Mouse (Mus musculus) midbrain, embryonic 13.5 days (tissue): ENCODE results near the gene Fyb2. TPM values are rescaled to one million over a fixed set of nuclear protein-coding genes. Genes with fewer than 3 reads are reported as not detected.

Experiments used
- ATAC-seq: fragments of 200-750 bp; cut with Nextera tagmentation; 2 replicates; pipeline ENCODE4 v1.8.0; 2017; ENCODE audit warnings: mild to moderate bottlenecking, moderate TSS enrichment, moderate library complexity
- H3K27ac ChIP-seq: fragments of 300-500 bp; sonication (generic); 2 replicates; pipeline ENCODE4 v1.5.1; 2015; ENCODE audit warnings: inconsistent platforms, mild to moderate bottlenecking, moderate library complexity
- H3K27me3 ChIP-seq: fragments of 300-500 bp; sonication (generic); 2 replicates; pipeline ENCODE4 v1.6.1; 2015; ENCODE audit warnings: mild to moderate bottlenecking, inconsistent platforms
- H3K36me3 ChIP-seq: fragments of 300-500 bp; sonication (generic); 2 replicates; pipeline ENCODE4 v1.6.1; 2015; ENCODE audit warnings: mild to moderate bottlenecking, inconsistent platforms
- H3K4me1 ChIP-seq: fragments of 300-500 bp; sonication (generic); replicated peaks from 2 replicates; pipeline ENCODE4 v1.6.1; 2015; ENCODE audit warnings: inconsistent platforms
- H3K4me2 ChIP-seq: fragments of 300-500 bp; sonication (generic); replicated peaks from 2 replicates; pipeline ENCODE4 v1.6.1; 2015; ENCODE audit warnings: moderate library complexity, mild to moderate bottlenecking, inconsistent platforms
- H3K4me3 ChIP-seq: fragments of 300-500 bp; sonication (generic); replicated peaks from 2 replicates; pipeline ENCODE4 v1.5.1; 2015; ENCODE audit warnings: mild to moderate bottlenecking, inconsistent platforms
- H3K9ac ChIP-seq: fragments of 300-500 bp; sonication (generic); replicated peaks from 2 replicates; pipeline ENCODE4 v1.6.1; 2015; ENCODE audit warnings: mild to moderate bottlenecking, inconsistent platforms
- H3K9me3 ChIP-seq: fragments of 300-500 bp; sonication (generic); 2 replicates; pipeline ENCODE4 v1.6.1; 2016; ENCODE audit warnings: mild to moderate bottlenecking, inconsistent platforms
- WGBS: fragments of 180-500 bp; shearing (Covaris S2); methylation state at CpG from one replicate; pipeline ENCODE4 v1.1.7; 2015; 5-methylcytosine and 5-hydroxymethylcytosine counted together
- polyA plus RNA-seq: library from polyadenylated mRNA; unstranded; fragments of >200 nt; fragmentation: Nextera tagmentation; extraction: Ambion mirVana; gene quantifications from 2 replicates; pipeline ENCODE4 v1.2.1, GENCODE M21; 2015

Fyb2 gene
- polyA plus RNA-seq, 1 experiment from 2014 or later: 0.16 TPM

DNA sequence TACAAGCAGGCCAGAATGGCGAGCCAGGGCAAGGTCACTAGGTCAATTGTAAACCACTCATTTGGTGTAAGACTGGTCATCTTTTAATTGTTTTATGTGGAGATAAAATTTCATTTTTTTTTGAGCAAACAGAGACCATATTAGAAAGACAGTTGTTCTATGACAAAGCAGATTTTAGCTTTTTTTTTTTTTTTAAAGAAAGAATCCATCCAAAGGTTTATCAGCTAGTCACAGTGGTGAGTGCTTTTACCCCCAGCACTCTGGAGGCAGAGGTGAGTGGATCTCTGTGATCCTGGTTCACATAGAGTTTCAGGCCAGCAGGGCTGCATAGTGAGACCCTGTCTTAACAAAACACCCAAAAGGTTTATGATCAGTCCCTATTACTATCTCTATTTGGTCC lies 31.2 kb downstream of the Fyb2 start:
- no peaks in the 10 kb centered on the region for H3K4me1 ChIP-seq
- no peaks in the 10 kb centered on the region for H3K36me3 ChIP-seq
- no peak overlapping the region for H3K4me2 ChIP-seq
- H3K9me3 ChIP-seq: no peaks in the 10 kb centered on the region
- WGBS: 84% methylated on average over 1 of the region's 1 CpGs
- ATAC-seq: no peak
- H3K9ac ChIP-seq: no peak overlapping the region
- H3K4me3 ChIP-seq: no peak overlapping the region
- H3K27me3 ChIP-seq: no peaks in the 10 kb centered on the region
- no peak overlapping the region for H3K27ac ChIP-seq

DNA sequence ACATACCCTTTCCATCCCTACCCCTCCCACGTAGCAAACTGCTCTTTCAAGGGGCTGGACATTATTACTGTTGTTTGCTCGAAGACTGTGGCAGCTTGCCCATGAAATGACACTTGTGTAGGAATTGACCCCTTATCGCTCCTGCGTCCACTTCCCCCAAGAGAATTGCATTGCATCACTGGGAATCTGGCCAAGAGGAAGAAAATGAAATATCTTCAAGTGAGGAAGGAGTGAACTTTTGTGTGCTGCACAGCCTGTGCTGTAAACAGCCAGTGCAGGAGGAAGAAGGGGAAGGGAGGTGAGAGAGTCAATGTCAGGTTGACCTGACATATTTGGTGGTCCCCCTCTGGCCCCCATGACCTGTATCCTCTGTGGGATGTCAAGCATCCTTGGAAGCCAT lies 35.6 kb downstream of the Fyb2 start:
- H3K27me3 ChIP-seq: no peaks in the 10 kb centered on the region
- no peak for ATAC-seq
- no peaks in the 10 kb centered on the region for H3K9me3 ChIP-seq
- no peak overlapping the region for H3K4me3 ChIP-seq
- no peaks in the 10 kb centered on the region for H3K36me3 ChIP-seq
- no peak overlapping the region for H3K27ac ChIP-seq
- H3K4me2 ChIP-seq: no peak overlapping the region
- no peaks in the 10 kb centered on the region for H3K4me1 ChIP-seq
- H3K9ac ChIP-seq: no peak overlapping the region
- 90% methylated on average over 4 of the region's 4 CpGs for WGBS

DNA sequence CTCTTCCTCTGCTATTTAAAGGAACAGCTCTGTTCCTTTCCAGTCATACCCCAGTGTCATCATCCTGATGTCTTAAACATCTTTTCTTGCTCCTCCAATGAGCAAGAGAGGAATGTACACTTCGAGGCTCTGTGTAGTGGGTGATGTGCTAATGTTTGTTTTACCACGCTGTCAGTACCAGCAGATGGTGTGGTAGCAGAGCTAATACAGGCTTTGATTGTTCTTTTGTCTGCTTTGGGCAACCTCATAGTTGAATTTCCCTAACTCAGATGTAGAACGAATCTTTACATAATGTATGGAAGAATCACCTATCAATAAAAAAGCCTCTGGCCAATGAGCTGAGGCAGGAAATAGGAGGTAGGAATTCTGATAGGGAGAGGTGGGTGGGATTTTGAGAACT lies 36.0 kb downstream of the Fyb2 start:
- Histone ChIP-seq H3K27me3 (no peaks in the 10 kb centered on the region), H3K4me1 (no peaks in the 10 kb centered on the region), H3K27ac (no peak overlapping the region), H3K36me3 (no peaks in the 10 kb centered on the region), H3K9ac (no peak overlapping the region), H3K9me3 (no peaks in the 10 kb centered on the region), H3K4me3 (no peak overlapping the region), H3K4me2 (no peak overlapping the region)
- WGBS: 62% methylated on average over 3 of the region's 3 CpGs
- ATAC-seq: no peak

DNA sequence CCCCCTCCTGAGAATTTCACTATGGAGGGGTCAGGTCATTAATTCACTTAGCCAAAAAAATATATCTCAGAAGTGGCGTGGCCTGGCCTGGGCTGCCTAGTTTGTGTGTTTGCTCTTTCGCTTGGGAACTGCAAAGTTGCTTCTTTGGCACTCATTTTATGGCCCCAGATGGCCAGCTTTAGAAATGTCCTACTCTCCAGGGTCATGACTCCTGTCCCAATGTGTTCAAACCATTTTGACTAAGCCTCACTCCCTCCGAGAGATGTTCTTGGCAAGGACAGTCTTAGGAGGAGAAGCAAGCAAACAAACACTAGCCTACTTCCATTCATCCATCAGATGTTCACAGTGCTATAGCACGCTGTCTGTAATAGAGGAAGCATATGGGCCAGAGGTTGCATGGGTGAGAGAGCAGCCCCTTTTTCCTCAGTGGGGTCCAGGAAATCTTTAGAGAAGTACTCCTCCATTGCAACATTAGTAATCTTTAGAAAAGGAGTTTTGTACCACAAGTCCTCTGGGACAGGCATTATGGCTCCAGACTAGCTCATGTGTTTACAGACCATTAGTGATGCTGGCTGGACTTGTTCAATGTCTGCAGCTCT lies 38.1 kb downstream of the Fyb2 start:
- no peak overlapping the region for H3K9ac ChIP-seq
- no peaks in the 10 kb centered on the region for H3K9me3 ChIP-seq
- H3K4me1 ChIP-seq: 0 out of 2 replicates have a peak, but pooled peaks cover 4% of the 10 kb centered on the region
- H3K27ac ChIP-seq: no peak overlapping the region
- H3K27me3 ChIP-seq: no peaks in the 10 kb centered on the region
- H3K4me2 ChIP-seq: no peak overlapping the region
- no peak for ATAC-seq
- H3K4me3 ChIP-seq: no peak overlapping the region
- WGBS: 86% methylated on average over 4 of the region's 4 CpGs
- H3K36me3 ChIP-seq: no peaks in the 10 kb centered on the region

DNA sequence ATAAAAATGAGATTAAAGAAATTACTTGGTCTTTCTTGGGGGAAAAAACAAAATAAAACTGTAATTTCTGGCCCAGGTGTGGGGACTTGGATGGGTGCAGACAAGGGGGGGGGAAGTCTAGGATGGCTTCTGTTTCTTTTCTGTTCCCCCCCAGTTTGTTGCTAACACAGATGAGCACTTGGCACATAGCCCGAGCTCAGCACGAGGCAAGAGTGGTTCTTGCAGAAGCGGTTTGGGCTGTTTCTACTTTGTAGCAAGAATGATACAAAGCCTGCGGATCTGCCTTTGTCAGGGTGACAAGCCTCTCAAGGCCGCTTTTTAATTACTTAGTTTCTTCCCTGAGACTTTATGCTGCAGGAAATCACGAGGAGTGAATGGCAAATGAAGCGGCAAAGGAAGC lies 43.4 kb downstream of the Fyb2 start:
- WGBS: 32% methylated on average over 7 of the region's 7 CpGs
- Histone ChIP-seq H3K27me3 (no peaks in the 10 kb centered on the region), H3K4me1 (peaks cover 12% of the 10 kb centered on the region; the same call in 1 of the 2 replicates), H3K4me3 (no peak overlapping the region), H3K9me3 (no peaks in the 10 kb centered on the region), H3K36me3 (no peaks in the 10 kb centered on the region), H3K4me2 (no peak overlapping the region), H3K9ac (no peak overlapping the region), H3K27ac (no peak overlapping the region)
- no peak for ATAC-seq

DNA sequence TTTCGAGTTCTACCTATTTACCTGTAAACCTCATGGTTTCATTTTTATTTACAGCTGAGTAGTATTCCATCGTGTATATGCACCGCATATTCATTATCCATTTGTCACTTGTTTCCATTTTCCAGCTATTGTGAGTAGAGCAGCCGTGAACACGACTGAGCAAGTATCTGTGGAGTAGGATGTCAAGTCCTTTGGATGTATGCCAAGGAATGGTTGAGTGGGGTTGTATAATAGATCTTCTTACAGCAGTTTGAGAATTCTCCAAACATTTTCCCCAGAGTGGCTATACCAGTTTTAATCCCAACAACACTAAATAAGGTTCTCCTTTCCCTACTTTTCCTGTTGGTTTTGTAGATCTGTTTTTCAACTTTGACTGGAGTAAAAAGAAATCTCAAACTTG lies 48.2 kb downstream of the Fyb2 start:
- no peak overlapping the region for H3K4me3 ChIP-seq
- H3K4me2 ChIP-seq: no peak overlapping the region
- no peak overlapping the region for H3K9ac ChIP-seq
- peaks cover 8% of the 10 kb centered on the region; the same call in 1 of the 2 replicates for H3K4me1 ChIP-seq
- no peaks in the 10 kb centered on the region for H3K9me3 ChIP-seq
- no peaks in the 10 kb centered on the region for H3K36me3 ChIP-seq
- no peak overlapping the region for H3K27ac ChIP-seq
- 81% methylated on average over 5 of the region's 5 CpGs for WGBS
- H3K27me3 ChIP-seq: no peaks in the 10 kb centered on the region
- ATAC-seq: no peak

DNA sequence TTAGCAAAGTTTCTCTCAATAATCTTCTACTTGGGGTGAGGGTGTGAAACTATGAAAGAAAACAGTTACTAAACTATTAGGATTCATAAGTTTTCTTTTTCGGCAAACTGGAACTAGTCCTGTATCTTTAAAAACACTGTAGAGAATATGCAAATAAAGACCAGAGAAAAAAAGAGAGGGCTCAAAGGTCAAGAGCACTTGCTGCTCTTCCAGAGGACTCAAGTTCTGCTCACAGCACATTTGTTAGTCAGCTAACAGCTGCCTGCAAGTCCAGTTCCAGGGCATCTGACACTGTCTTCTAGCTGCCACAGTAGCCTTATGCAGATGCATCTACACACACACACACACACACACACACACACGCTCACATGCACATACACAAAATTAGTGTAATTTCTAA lies 59.4 kb downstream of the Fyb2 start:
- H3K36me3 ChIP-seq: no peaks in the 10 kb centered on the region
- H3K4me2 ChIP-seq: no peak overlapping the region
- no peak overlapping the region for H3K4me3 ChIP-seq
- no peak overlapping the region for H3K27ac ChIP-seq
- H3K9ac ChIP-seq: no peak overlapping the region
- no peaks in the 10 kb centered on the region for H3K27me3 ChIP-seq
- no peak for ATAC-seq
- H3K9me3 ChIP-seq: no peaks in the 10 kb centered on the region
- H3K4me1 ChIP-seq: no peaks in the 10 kb centered on the region
- WGBS: 87% methylated on average over 2 of the region's 2 CpGs

DNA sequence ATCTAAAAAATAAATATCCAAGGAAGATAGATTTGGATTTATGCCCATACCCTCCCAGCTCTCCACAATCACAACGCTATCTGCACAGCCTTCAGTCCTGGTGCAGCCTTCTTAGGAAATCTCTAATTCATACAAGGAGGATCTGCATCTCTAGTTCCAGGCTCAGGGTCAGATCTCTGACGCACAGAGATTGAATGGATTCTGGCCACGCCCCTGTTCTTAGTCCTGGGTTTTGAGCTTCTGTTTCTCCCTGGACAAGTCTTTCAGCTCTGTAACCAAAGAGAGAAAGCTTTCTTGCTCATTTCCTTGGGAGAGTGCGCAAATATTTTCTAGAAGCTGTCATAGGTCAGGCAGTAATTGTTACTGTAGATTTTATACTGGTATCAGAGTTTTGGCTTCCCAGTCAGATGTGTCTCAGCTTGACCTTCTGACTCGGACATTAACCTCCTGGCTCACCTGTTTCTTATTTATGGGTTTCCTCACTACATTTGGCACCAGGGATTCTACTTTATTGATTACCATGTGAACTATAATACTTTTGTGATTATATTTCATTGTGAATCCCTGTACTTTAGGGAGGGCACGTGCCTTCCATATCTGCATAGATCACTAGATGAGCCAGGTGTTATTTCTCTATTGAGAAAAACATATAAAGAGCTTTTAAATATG lies 62.0 kb downstream of the Fyb2 start:
- Histone ChIP-seq H3K27me3 (no peaks in the 10 kb centered on the region), H3K4me1 (no peaks in the 10 kb centered on the region), H3K4me2 (no peak overlapping the region), H3K27ac (no peak overlapping the region), H3K4me3 (no peak overlapping the region), H3K36me3 (no peaks in the 10 kb centered on the region), H3K9me3 (no peaks in the 10 kb centered on the region), H3K9ac (no peak overlapping the region)
- no peak for ATAC-seq
- WGBS: 88% methylated on average over 6 of the region's 6 CpGs

DNA sequence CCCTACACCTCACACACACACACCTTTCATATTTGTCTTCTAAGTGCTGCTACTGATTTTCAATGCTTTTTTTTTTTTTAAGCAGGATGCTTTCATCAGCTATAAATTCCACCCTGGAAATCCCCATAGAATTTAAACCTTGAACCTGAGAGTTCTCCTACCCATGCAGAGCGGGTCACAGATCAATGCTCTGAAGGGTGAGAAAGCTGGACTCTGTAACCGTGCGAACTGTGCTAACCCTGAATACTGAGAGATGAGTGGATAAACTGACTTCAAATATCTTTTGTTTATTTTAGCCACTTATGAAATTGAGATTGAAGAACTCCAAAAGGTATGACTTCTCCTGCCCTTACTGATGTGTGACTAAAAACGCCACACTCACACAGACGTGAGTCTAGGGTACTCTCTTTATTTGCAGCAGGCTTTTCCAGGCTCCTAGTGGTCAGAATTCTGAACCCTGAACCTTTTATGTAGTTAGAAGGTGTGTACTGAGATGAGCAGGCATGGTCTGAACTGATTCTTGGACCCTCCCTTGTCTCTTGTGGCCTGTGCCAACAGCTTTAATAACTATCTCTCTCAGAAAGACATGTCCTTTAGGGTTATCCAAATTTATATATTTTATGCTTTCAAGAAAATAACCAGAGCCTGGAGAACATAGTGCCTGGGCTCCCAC lies 72.8 kb downstream of the Fyb2 start:
- Histone ChIP-seq H3K9ac (no peak overlapping the region), H3K27me3 (no peaks in the 10 kb centered on the region), H3K4me2 (no peak overlapping the region), H3K4me1 (no peaks in the 10 kb centered on the region), H3K36me3 (no peaks in the 10 kb centered on the region), H3K4me3 (no peak overlapping the region), H3K9me3 (no peaks in the 10 kb centered on the region), H3K27ac (no peak overlapping the region)
- ATAC-seq: no peak
- WGBS: 87% methylated on average over 5 of the region's 5 CpGs

DNA sequence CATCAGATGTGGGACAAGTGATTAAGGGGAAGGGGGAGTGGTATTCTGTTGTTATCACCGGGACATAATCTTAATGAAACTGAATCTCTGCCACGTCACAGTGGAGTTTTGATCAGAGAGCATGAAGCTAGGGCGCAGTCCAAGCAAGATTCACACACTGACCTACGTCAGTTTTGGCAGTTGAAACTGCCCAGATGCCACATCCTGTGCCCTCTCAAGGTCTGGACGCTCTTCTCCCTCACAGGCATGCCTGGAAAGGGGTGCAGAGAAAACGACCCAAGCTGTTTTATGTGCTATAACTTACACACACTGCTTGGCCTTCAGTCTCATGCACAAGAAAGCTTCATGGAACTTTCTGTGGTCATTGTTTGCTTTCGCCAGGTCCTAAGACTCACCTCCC lies 74.4 kb downstream of the Fyb2 start:
- Histone ChIP-seq H3K27me3 (no peaks in the 10 kb centered on the region), H3K4me2 (no peak overlapping the region), H3K4me1 (no peaks in the 10 kb centered on the region), H3K36me3 (no peaks in the 10 kb centered on the region), H3K4me3 (no peak overlapping the region), H3K9ac (no peak overlapping the region), H3K27ac (no peak overlapping the region), H3K9me3 (no peaks in the 10 kb centered on the region)
- no peak for ATAC-seq
- 80% methylated on average over 7 of the region's 7 CpGs for WGBS

DNA sequence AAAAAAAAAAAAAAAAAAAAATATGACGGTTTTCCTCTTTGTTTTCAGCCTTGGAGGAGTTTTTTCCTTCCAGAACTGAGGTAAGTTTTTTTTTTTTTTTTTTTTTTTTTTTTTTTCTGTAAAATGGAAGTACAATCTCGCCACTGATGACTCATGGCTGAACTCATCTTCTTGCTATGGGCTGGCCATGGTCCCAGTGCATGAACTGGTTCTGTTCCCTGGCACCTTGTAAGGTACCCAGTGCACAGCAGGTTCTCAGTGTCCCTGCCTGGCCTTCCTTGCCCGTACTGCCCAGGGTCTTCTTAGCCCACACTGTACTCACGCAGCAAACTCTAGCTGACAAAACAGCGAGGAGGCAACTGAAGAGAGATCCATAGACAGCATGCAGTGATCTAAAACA lies 74.8 kb downstream of the Fyb2 start:
- WGBS: 89% methylated on average over 5 of the region's 5 CpGs
- no peak overlapping the region for H3K9ac ChIP-seq
- no peak overlapping the region for H3K27ac ChIP-seq
- H3K27me3 ChIP-seq: no peaks in the 10 kb centered on the region
- H3K4me1 ChIP-seq: no peaks in the 10 kb centered on the region
- no peak overlapping the region for H3K4me3 ChIP-seq
- no peak overlapping the region for H3K4me2 ChIP-seq
- no peak for ATAC-seq
- no peaks in the 10 kb centered on the region for H3K36me3 ChIP-seq
- no peaks in the 10 kb centered on the region for H3K9me3 ChIP-seq

DNA sequence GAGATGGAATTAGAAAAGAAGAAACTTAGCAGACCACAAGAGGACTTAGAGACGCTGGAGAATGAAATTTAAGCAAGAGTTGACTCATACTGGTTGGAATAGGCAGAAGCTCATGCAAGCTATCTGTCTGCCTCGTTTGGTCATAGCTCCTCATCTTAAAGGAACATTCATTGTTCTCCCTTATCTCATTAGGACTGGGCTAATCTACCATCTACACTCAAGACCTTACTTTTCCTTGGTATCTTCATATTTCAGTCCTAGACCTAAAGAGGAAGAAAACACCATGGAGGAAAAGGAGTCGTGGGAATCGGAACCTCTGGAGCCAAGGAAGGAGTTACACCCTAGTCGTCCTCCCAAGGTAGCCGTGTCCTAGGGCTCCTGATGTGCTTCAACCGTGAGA lies 75.5 kb downstream of the Fyb2 start:
- H3K9me3 ChIP-seq: no peaks in the 10 kb centered on the region
- ATAC-seq: no peak
- H3K4me1 ChIP-seq: no peaks in the 10 kb centered on the region
- no peak overlapping the region for H3K4me3 ChIP-seq
- no peaks in the 10 kb centered on the region for H3K36me3 ChIP-seq
- no peak overlapping the region for H3K27ac ChIP-seq
- 95% methylated on average over 7 of the region's 7 CpGs for WGBS
- no peak overlapping the region for H3K4me2 ChIP-seq
- no peaks in the 10 kb centered on the region for H3K27me3 ChIP-seq
- no peak overlapping the region for H3K9ac ChIP-seq
